Mouse (Mus musculus) colon, adult 2 months (tissue): Measurements from ENCODE around the gene Gm10053. TPM values are rescaled to one million over a fixed set of nuclear protein-coding genes. Genes with fewer than 3 reads are reported as not detected.

ENCODE experiments used
- polyA plus RNA-seq: library from polyadenylated mRNA; depleted of rRNA; stranded (reverse); fragments of >200 nt; gene quantifications from 2 replicates; pipeline ENCODE4 v1.2.3, GENCODE M21; 2012; rRNA removed

Gene Gm10053
- 12.4 and 14.4 TPM in 2 replicates for polyA plus RNA-seq

GRCm38 (mm10) chr19:24875129-24875870 is at the start of gene Gm10053:
TSS of gene Gm10053 (plus strand) at chr19:24875686.

GRCm38 (mm10) chr19:24861612-24862451 is 13.7 kb upstream of the Gm10053 start, which contains the start of gene Pgm5:
TSS of gene Pgm5 (minus strand) at chr19:24861855.

GRCm38 (mm10) chr19:24900581-24901220 is 25.2 kb downstream of the Gm10053 start, which contains the start of gene Foxd4:
TSS of gene Foxd4 (minus strand) at chr19:24901197.

Other genes starting within 250 kb of the Gm10053 start
- gene Tmem252, start 201.7 kb upstream of the Gm10053 start, polyA plus RNA-seq, result 3.7 and 4.4 TPM in 2 replicates
- gene Pgm5, start 13.8 kb upstream of the Gm10053 start, polyA plus RNA-seq, result 58.2 and 61.5 TPM in 2 replicates
- not detected in 2 replicates for gene Foxd4, start 25.5 kb downstream of the Gm10053 start, polyA plus RNA-seq
- 0.51 and 0.90 TPM in 2 replicates for gene Cbwd1, start 85.9 kb downstream of the Gm10053 start, polyA plus RNA-seq
- gene Dock8, start 123.8 kb downstream of the Gm10053 start, polyA plus RNA-seq, result 6.3 and 6.8 TPM in 2 replicates